Comparison of ENCODE assay signal across 24 mouse cellular contexts in genomic region chr16:92920947-92921346, GRCm38 (mm10).
"Had no signal": no experiment of that assay in that cellular context is flagged by ENCODE, and none has a peak within 500 bp of the region (broad histone marks: within the 10 kb centered on the region; RNA-seq: fewer than 3 reads in every experiment).

No protein-coding gene starts in this region.

- H3K9ac ChIP-seq: intestine, embryonic 15.5 days; kidney, embryonic 15.5 days; limb, embryonic 12.5 days; limb, embryonic 15.5 days; liver, embryonic 14.5 days; liver, postnatal 0 days; lung, embryonic 14.5 days; midbrain, embryonic 13.5 days; stomach, embryonic 15.5 days had no signal

- ATAC-seq: intestine, embryonic 15.5 days; liver, postnatal 0 days; lung, postnatal 0 days; midbrain, embryonic 13.5 days; midbrain, embryonic 16.5 days had no signal

- H3K27ac ChIP-seq: intestine, embryonic 15.5 days; kidney, embryonic 15.5 days; limb, embryonic 12.5 days; limb, embryonic 15.5 days; liver, embryonic 14.5 days; macrophage; midbrain, embryonic 10.5 days; midbrain, embryonic 13.5 days; stomach, embryonic 15.5 days had no signal

- H3K4me1 ChIP-seq: intestine, embryonic 15.5 days; kidney, embryonic 15.5 days; midbrain, embryonic 10.5 days; midbrain, embryonic 13.5 days; stomach, embryonic 15.5 days had no signal

- H3K36me3 ChIP-seq: intestine, embryonic 15.5 days; kidney, embryonic 15.5 days; limb, embryonic 12.5 days; limb, embryonic 15.5 days; midbrain, embryonic 10.5 days; midbrain, embryonic 13.5 days; stomach, embryonic 15.5 days had no signal

- H3K4me3 ChIP-seq: intestine, embryonic 15.5 days; kidney, embryonic 15.5 days; limb, embryonic 12.5 days; limb, embryonic 15.5 days; midbrain, embryonic 10.5 days; midbrain, embryonic 13.5 days; stomach, embryonic 15.5 days had no signal

- DNase-seq: kidney, adult 11 months; kidney, adult 8-10 months; kidney, postnatal 14 days; kidney, postnatal 4 days; left cerebral cortex, postnatal 4 days; liver, postnatal 0 days; lung, embryonic 14.5 days; right cerebral cortex, adult 18-20 months; right cerebral cortex, postnatal 25 days; spleen, adult 18-20 months; thymus, adult 2 months; thymus, postnatal 14 days; thymus, postnatal 4 days had no signal

- H3K27me3 ChIP-seq: intestine, embryonic 15.5 days; kidney, embryonic 15.5 days; limb, embryonic 15.5 days; midbrain, embryonic 13.5 days; stomach, embryonic 15.5 days had no signal

- H3K9me3 ChIP-seq: intestine, embryonic 15.5 days; kidney, embryonic 15.5 days; limb, embryonic 12.5 days; limb, embryonic 15.5 days; midbrain, embryonic 10.5 days; midbrain, embryonic 13.5 days; stomach, embryonic 15.5 days had no signal
